Mouse (Mus musculus): ENCODE results near the gene Mob4.

DNA sequence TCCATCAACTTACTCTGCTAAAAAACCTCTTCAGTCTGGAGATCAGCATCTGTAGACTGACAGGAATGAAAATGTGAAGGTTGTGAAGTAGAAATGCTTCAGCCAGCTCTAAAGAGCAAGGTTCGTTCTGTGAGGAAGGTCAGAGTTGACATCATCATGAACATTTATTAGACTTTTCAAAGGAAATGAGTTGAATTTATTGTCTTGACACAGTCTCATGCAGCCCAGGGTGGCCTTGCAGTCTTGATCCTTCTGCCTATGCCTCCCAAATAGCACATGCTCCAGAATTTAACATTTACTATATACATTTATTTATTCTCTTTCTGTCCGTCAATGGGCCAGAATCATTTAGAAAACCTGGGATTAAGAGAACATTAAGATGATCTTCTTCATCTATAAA, 7.5 kb upstream of the Mob4 start:
- TF ChIP-seq POLR2A (IDR thresholded peaks at IDR 0.05; ENCODE audit: borderline replicate concordance, insufficient read depth, low read length) (no peak), CTCF (IDR thresholded peaks at IDR 0.05; ENCODE audit: borderline replicate concordance, insufficient read depth, low read depth, low read length) (no peak)
